Mouse (Mus musculus): ENCODE measurements at regions not wholly inside any gene's neighbourhood (a gene's known extent, or its start where the extent isn't known, plus 50 kb on each side); places are given as distances from the start of the nearest gene placed in this dataset.
A peak's percentile ranks its signal among the peaks of the same experiment; 100 is the strongest.

DNA sequence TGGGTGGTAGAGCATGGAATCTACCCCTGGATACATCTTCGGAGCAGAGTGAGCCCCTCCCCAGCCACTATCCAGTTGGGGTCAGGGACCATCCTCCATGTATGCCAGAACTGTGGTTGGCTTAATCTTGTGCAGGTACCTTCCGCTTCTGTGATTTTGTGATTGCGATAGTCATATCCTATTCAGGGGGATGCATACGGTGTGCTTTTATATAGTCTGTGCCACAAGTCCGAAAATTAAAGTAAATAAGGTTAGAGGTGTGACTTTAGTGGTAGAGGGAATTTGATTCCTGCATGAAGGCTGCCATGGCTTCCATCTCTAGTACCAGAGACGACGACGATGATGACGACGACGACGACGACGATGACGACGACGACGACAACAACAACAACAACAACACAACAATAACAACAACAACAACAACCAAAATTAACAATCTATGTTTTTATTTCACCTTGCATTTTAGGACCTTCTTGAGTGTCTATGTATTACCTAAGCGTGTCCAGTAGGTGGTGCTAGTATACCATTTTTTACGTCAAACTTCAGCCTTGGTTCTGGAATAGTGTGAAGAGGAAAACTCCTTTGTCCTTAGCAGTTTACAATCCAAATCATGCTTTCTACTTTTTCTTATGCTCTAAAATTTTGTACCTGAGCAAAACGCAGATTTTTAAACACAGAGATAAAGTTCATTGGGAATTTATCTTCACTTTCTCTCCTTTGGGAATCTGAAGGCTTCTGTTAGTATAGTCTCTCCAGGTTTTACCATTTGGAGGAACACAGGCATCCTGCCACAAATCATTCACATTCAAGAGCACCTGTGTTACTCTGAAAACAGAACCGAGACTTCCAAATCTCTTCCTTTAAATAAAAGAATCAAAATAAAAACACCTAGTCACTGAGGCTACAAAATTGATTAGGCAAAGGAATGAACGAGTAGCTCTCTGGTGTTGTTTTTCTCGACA is 224.5 kb downstream of the Ankrd16 start:
- H3K4me2 ChIP-seq: no peak overlapping the region
- 37% methylated on average over 24 of the region's 24 CpGs for WGBS
- ATAC-seq (ENCODE audit: low FRiP score): peak; percentile 70; the same call in 1 of the 2 replicates

DNA sequence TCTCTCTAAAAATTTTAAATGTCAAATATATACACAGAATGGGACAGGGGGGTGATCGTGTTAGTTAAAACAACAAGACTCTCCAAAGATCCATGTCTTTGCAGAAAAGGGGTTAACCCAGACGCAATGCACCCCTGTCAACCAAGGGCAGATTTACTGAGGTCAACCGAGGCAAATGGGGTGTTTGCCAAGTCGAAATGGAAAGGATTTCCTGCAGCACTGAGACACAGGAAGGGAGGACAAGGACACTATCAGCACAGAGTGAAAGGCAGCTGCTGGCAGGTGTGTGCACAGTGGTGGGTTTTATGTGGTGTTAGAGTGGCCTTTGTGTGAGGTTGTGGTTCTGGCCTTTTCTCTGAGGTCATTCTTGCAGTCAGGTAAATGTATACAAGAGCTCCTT is 226.7 kb downstream of the Ankrd16 start:
- H3K4me3 ChIP-seq (replicated peaks): no peak overlapping the region
- 72% methylated on average over 4 of the region's 4 CpGs for WGBS
- ATAC-seq (ENCODE audit: low FRiP score): no peak
- no peaks in the 10 kb centered on the region for H3K9me3 ChIP-seq
- H3K27ac ChIP-seq: no peak overlapping the region
- no peak overlapping the region for H3K4me2 ChIP-seq
- H3K9ac ChIP-seq: no peak overlapping the region
- H3K4me1 ChIP-seq: no peaks in the 10 kb centered on the region
- H3K27me3 ChIP-seq: no peaks in the 10 kb centered on the region
- no peaks in the 10 kb centered on the region for H3K36me3 ChIP-seq (replicated peaks)

More for the DNA sequence above, 224.5 kb downstream of the Ankrd16 start:
- Histone ChIP-seq H3K4me3 (replicated peaks) (no peak overlapping the region), H3K27ac (no peak overlapping the region), H3K9me3 (no peaks in the 10 kb centered on the region), H3K27me3 (no peaks in the 10 kb centered on the region), H3K9ac (no peak overlapping the region), H3K36me3 (replicated peaks) (no peaks in the 10 kb centered on the region), H3K4me1 (no peaks in the 10 kb centered on the region)

DNA sequence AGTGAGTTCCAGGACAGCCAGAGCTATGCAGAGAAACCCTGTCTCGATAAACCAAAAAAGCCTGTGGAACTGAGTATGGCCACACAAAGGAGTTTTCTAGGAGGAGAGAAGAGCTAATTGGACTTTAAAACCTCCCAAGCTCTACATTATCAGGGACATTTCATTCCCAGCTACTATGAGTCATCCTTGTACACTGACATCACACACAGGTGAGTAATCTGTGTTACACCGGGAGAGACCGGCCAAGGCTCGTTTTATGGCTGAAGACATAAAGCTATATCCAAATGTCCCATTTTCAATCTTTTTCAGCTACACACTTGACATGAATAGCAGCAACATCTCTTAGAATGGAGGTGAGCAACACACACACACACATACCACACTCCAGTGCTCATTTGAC is 229.5 kb downstream of the Ankrd16 start:
- Histone ChIP-seq H3K27me3 (no peaks in the 10 kb centered on the region), H3K27ac (no peak overlapping the region), H3K4me1 (no peaks in the 10 kb centered on the region), H3K36me3 (replicated peaks) (no peaks in the 10 kb centered on the region), H3K4me2 (no peak overlapping the region), H3K9me3 (no peaks in the 10 kb centered on the region), H3K4me3 (replicated peaks) (no peak overlapping the region), H3K9ac (no peak overlapping the region)
- ATAC-seq (ENCODE audit: low FRiP score): no peak
- 95% methylated on average over 4 of the region's 4 CpGs for WGBS

DNA sequence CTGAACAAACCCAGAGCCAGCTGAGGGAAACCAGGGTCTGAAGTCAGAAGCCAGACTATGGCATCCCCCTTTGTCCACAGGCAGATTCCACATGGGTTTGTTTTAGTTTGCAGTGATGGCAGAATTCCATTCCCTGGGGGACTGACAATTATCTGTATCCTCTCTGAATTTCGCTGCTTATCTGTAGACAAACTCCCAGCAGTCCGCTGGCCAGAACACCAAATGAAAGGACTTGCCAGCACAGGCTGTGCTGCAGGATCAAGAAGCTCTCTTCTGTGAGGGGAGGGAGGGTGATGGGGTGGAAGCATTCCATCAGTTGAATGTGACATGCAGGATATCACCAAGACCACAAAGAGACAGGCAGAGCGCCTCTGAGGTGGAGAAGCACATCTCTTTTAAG is 233.8 kb downstream of the Ankrd16 start:
- Histone ChIP-seq H3K4me1 (no peaks in the 10 kb centered on the region), H3K9me3 (no peaks in the 10 kb centered on the region), H3K27ac (no peak overlapping the region), H3K27me3 (no peaks in the 10 kb centered on the region), H3K4me3 (replicated peaks) (no peak overlapping the region), H3K9ac (no peak overlapping the region), H3K36me3 (replicated peaks) (no peaks in the 10 kb centered on the region), H3K4me2 (no peak overlapping the region)
- WGBS: 76% methylated on average over 3 of the region's 3 CpGs
- ATAC-seq (ENCODE audit: low FRiP score): no peak

DNA sequence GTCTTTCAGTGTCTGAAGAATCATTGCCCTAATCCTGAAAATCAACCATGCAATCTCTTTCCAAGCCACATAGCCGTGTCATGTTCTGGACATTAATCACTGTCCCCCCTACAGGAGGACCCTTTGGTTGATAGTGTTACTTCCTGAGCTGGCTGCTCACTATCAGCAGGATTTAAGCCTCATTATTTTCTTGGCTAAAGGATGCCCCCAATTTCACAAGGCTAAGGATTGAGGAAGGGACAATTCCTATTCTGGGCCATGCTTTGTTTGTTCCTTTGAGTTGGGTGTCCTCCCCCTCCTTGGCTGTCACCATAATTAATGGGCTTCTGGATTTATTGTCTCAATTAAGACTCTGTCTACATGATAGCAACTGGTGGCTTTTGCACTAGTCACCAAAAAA is 241.9 kb downstream of the Ankrd16 start:
- Histone ChIP-seq H3K27ac (no peak overlapping the region), H3K9ac (no peak overlapping the region), H3K36me3 (replicated peaks) (no peaks in the 10 kb centered on the region), H3K4me2 (no peak overlapping the region), H3K27me3 (no peaks in the 10 kb centered on the region), H3K9me3 (no peaks in the 10 kb centered on the region), H3K4me1 (no peaks in the 10 kb centered on the region), H3K4me3 (replicated peaks) (no peak overlapping the region)
- ATAC-seq (ENCODE audit: low FRiP score): no peak
- 39% methylated on average over 1 of the region's 1 CpGs for WGBS

DNA sequence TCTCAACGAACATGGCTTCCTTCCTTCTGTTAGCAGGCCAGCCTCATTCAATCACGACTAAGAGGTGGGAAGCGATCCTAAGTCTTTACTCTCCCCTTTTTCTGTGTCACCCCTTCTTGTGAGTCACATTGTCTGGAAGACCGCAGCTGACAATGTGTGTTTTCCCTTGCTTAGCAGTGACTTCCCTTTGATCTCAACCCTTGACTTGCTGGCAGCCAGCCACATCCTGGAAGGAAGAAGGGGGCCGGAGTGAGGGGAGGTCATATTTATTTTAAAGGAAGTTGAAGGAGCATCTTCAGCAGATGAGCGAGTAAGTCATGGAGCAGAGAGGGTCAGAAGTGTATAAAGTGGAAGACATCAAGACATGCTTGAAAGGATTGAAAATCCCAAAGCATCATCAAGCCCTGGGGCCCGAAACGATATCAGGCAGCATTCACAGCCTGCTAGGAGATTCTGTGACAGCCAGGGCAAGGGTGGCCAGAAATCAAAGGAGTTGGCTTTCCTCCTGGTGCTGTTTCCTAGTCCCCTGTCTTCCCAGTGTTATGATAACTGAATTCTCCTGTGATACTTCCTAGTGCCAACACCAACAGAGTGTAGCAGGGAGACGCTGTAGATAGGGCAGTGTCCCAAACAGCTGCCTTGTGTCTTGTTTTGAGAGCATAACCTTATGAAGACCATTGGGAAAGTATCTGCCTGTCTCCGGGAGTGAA is 245.9 kb downstream of the Ankrd16 start:
- H3K27ac ChIP-seq: no peak overlapping the region
- WGBS: 69% methylated on average over 10 of the region's 10 CpGs
- no peaks in the 10 kb centered on the region for H3K27me3 ChIP-seq
- no peaks in the 10 kb centered on the region for H3K9me3 ChIP-seq
- H3K4me3 ChIP-seq (replicated peaks): no peak overlapping the region
- ATAC-seq (ENCODE audit: low FRiP score): no peak
- H3K4me2 ChIP-seq: no peak overlapping the region
- no peaks in the 10 kb centered on the region for H3K36me3 ChIP-seq (replicated peaks)
- no peaks in the 10 kb centered on the region for H3K4me1 ChIP-seq
- H3K9ac ChIP-seq: no peak overlapping the region

DNA sequence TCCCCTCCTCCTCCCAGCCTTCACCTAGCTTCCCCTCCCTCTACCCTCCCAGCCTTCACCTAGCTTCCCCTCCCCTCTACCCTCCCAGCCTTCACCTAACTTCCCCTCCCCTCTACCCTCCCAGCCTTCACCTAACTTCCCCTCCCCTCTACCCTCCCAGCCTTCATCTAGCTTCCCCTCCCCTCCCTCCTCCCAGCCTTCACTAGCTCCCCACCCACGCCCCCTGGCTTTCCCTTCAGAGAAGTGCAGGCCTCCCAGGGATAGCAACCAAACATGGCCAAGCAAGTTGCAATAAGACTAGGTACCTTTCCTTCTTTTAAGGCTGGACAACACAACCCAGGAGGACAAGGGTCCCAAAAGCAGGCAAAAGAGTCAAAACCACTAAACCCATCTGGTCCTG is 248.5 kb downstream of the Ankrd16 start:
- ATAC-seq (ENCODE audit: low FRiP score): no peak

DNA sequence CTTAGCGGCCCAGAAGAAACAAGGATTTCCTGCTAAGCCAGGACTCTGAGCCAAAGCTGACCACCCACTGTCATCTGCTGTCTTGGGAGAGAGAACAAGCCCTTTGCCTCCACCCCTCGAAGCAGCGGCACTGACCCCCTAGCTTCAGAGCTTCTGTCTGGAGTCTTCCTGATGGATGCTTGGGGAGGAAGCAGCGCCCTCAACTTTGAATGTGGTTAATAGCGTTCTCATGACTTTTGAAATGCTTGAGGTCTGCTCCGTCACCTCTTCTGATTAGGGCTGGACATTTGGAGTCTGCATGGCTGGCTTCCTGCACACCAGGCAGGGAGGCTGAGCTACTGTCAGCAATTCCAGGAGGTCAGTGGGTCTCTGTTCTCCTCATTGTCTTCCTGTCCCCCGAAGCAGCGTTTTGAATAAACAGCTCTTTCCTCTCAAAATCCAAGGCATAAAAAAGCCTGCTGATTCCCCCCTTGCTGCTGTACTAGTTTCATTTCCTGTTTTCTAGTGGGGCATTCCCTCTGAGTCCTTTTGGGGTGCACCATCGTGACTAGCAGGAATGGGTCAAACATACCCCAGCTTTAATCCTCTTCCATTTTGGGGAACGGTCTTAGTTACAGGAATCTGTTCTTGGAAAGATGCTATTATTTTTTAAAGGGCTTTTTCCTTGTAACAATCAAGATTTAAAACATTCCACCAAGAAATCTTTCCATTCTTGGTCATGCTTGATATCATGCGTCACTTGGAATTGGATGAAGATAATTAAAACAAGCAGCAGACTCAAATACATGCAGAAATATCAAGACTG is 256.0 kb downstream of the Ankrd16 start:
- 77% methylated on average over 11 of the region's 11 CpGs for WGBS
- H3K9me3 ChIP-seq: no peaks in the 10 kb centered on the region
- no peak overlapping the region for H3K4me2 ChIP-seq
- no peak overlapping the region for H3K27ac ChIP-seq
- no peaks in the 10 kb centered on the region for H3K27me3 ChIP-seq
- no peak overlapping the region for H3K9ac ChIP-seq
- no peak overlapping the region for H3K4me3 ChIP-seq (replicated peaks)
- H3K4me1 ChIP-seq: no peaks in the 10 kb centered on the region
- no peaks in the 10 kb centered on the region for H3K36me3 ChIP-seq (replicated peaks)
- no peak for ATAC-seq (ENCODE audit: low FRiP score)

More for the DNA sequence above, 248.5 kb downstream of the Ankrd16 start:
- Histone ChIP-seq H3K27me3 (no peaks in the 10 kb centered on the region), H3K36me3 (replicated peaks) (no peaks in the 10 kb centered on the region), H3K9me3 (no peaks in the 10 kb centered on the region), H3K9ac (no peak overlapping the region), H3K4me1 (no peaks in the 10 kb centered on the region), H3K4me3 (replicated peaks) (no peak overlapping the region), H3K4me2 (no peak overlapping the region), H3K27ac (no peak overlapping the region)
- WGBS: 50% methylated on average over 1 of the region's 1 CpGs

DNA sequence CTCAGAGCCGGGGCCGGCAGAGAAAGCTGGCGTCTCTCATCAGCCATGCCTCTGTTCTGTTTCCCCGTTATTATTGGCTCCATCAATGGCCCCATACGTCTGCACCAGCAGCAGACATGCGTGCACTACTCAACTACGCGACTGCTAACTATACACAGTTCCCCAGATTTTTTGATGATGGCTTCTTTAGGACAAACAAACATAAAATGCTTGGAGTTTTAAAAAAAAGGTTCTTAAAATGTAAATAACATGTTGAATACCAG is 256.6 kb downstream of the Ankrd16 start:
- Histone ChIP-seq H3K4me1 (no peaks in the 10 kb centered on the region), H3K36me3 (replicated peaks) (no peaks in the 10 kb centered on the region), H3K27me3 (no peaks in the 10 kb centered on the region), H3K9me3 (no peaks in the 10 kb centered on the region), H3K4me2 (no peak overlapping the region), H3K27ac (no peak overlapping the region), H3K9ac (no peak overlapping the region), H3K4me3 (replicated peaks) (no peak overlapping the region)
- no peak for ATAC-seq (ENCODE audit: low FRiP score)
- WGBS: 86% methylated on average over 8 of the region's 8 CpGs

DNA sequence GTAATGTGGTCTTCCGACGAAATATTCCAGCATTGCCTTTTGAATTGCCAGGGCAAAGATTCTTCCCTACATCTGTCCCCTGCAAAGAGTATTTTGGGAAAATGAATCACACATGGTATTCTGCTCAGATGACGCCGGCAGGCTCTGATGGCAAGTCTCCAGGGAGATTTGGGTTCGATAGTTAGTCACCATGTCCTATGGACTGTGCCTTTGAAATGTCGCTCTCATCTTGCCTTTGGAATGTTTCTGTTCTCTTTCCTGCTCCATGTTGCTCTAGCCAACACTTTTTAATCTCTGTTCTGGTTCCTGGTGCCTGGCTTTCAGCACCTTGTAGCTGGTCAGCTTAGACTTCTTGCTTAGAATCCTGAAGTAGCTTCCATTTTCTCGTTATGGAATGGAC is 252.3 kb downstream of the Itga8 start:
- no peaks in the 10 kb centered on the region for H3K9me3 ChIP-seq
- H3K36me3 ChIP-seq (replicated peaks): no peaks in the 10 kb centered on the region
- 86% methylated on average over 7 of the region's 7 CpGs for WGBS
- no peak overlapping the region for H3K27ac ChIP-seq
- H3K9ac ChIP-seq: no peak overlapping the region
- ATAC-seq (ENCODE audit: low FRiP score): no peak
- no peaks in the 10 kb centered on the region for H3K27me3 ChIP-seq
- no peak overlapping the region for H3K4me3 ChIP-seq (replicated peaks)
- H3K4me1 ChIP-seq: no peaks in the 10 kb centered on the region
- no peak overlapping the region for H3K4me2 ChIP-seq

DNA sequence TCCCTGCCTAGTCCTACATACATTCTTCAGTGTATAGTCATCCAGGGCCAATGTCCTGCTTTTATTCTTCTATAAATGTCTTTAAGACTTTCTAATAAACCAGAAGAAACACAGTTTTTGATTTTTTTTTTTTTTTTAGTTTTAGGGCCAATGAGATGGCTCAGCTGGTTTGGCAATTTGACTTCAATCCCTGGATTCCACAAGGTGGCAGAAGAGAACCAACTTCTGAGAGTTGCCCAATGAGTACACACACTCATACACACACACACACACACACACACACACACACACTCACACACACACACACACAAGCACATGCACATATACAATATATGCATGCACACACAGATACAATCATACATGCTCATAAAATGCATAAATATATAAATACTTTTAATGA is 251.8 kb downstream of the Itga8 start:
- Histone ChIP-seq H3K4me3 (replicated peaks) (no peak overlapping the region), H3K36me3 (replicated peaks) (no peaks in the 10 kb centered on the region), H3K27ac (no peak overlapping the region), H3K27me3 (no peaks in the 10 kb centered on the region), H3K4me2 (no peak overlapping the region), H3K9ac (no peak overlapping the region), H3K9me3 (no peaks in the 10 kb centered on the region), H3K4me1 (no peaks in the 10 kb centered on the region)
- ATAC-seq (ENCODE audit: low FRiP score): no peak

DNA sequence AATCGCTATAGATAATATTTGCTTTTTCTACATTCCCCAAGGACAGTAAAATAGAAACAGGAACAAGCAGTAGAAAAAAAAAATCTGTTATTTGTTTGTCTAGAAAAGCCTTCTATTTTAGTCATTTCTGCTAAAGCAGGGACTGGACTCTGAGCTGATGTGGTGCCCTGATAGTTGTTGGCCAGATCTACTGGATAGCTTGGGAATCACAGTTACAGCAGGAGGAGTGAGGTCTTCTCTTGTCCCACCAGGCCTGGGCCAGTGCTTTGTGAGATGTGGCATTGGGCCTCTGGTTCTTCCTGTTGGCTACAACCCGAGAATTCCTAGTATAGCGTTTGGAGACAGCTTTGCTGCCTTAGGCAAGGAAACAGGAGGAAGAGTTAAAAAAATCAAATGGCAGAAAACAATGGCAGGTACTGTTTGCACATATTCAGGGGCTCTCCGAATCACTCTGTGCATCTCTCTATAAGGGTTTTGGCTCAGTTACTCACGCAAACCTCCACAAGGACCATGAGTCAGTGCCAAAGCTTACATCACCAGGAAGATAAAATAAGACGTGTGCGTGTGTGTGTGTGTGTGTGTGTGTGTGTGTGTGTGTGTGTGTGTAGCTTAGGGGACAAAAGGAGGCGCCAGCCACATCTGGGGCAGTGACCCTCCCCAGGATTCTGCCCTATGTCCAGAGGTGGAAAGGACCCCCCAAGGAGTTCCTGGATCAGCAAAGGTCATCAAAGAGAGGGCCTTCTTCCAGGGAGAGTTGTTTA is 248.1 kb downstream of the Itga8 start:
- H3K9ac ChIP-seq: no peak overlapping the region
- H3K9me3 ChIP-seq: no peaks in the 10 kb centered on the region
- H3K4me2 ChIP-seq: no peak overlapping the region
- H3K27me3 ChIP-seq: no peaks in the 10 kb centered on the region
- H3K36me3 ChIP-seq (replicated peaks): no peaks in the 10 kb centered on the region
- WGBS: 78% methylated on average over 7 of the region's 8 CpGs
- no peak for ATAC-seq (ENCODE audit: low FRiP score)
- no peak overlapping the region for H3K27ac ChIP-seq
- no peaks in the 10 kb centered on the region for H3K4me1 ChIP-seq
- H3K4me3 ChIP-seq (replicated peaks): no peak overlapping the region

Data from forebrain, embryonic 12.5 days (tissue).